Mouse (Mus musculus) myocyte (in vitro differentiated cells): ENCODE data around the gene Diaph2.

Experiments used
- CEBPB ChIP-seq: IDR thresholded peaks from 2 replicates; pipeline ENCODE4 v1.6.1; 2011; ENCODE audit warnings: mild to moderate bottlenecking, moderate library complexity; ENCODE audit not compliant: poor library complexity, insufficient read depth, severe bottlenecking
- E2F4 ChIP-seq: IDR thresholded peaks from one replicate; pipeline ENCODE4 v1.6.1; 2011; ENCODE audit warnings: mild to moderate bottlenecking, control low read depth, moderate library complexity; ENCODE audit not compliant: insufficient read depth
- MAX ChIP-seq: IDR thresholded peaks from one replicate; pipeline ENCODE4 v1.6.1; 2011; ENCODE audit warnings: low read depth, mild to moderate bottlenecking, control low read depth
- MYOD1 ChIP-seq, 3 experiments: IDR thresholded peaks; one replicate each; pipeline ENCODE4 v1.6.1; 2011; ENCODE audit warnings: control low read depth in 2 of 3, low read depth in 2 of 3, mild to moderate bottlenecking in 2 of 3, moderate library complexity in 1 of 3; ENCODE audit not compliant: insufficient read length in 2 of 3, control insufficient read depth in 1 of 3
- POLR2A ChIP-seq: IDR thresholded peaks from one replicate; pipeline ENCODE4 v1.6.1; 2011; ENCODE audit warnings: low read depth, mild to moderate bottlenecking, control low read depth, moderate library complexity; ENCODE audit not compliant: insufficient read length
- POLR2AphosphoS2 ChIP-seq: IDR thresholded peaks from one replicate; pipeline ENCODE4 v1.6.1; 2011; ENCODE audit warnings: low read depth, control low read depth; ENCODE audit not compliant: insufficient read length
- SRF ChIP-seq: IDR thresholded peaks from one replicate; pipeline ENCODE4 v1.6.1; 2011; ENCODE audit warnings: low read depth; ENCODE audit not compliant: control insufficient read depth, insufficient read length
- TCF12 ChIP-seq: IDR thresholded peaks from one replicate; pipeline ENCODE4 v1.6.1; 2011; ENCODE audit warnings: mild to moderate bottlenecking, control low read depth; ENCODE audit not compliant: poor library complexity, insufficient read depth, severe bottlenecking
- TCF3 ChIP-seq: IDR thresholded peaks from one replicate; pipeline ENCODE4 v1.6.1; 2011; ENCODE audit warnings: low read depth, control low read depth; ENCODE audit not compliant: insufficient read length

DNA sequence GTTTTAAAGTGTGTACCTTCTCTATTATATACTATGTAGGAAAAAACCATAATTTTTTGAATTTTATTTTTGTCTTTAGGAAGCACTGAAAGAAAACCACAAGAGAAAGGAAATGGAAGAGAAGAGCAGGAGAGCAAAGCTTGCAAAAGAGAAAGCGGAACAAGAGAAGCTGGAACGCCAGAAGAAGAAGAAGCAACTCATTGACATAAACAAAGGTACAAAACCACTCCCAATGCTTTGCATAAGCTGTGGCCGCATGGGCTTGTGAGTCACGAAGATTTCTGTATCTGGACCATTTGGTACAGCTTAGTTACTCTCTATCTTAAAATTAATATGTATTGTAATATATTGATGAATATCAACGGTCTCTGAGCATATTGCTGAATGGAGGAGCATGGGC, 540.2 kb downstream of the Diaph2 start:
- TF ChIP-seq TCF12 (no peak), MAX (no peak), POLR2AphosphoS2 (no peak), POLR2A (no peak), TCF3 (no peak), MYOD1 (IDR thresholded peaks at IDR 0.05; ENCODE audit: control insufficient read depth in 1 of 3, insufficient read length in 2 of 3, low read depth in 2 of 3) (no peak), CEBPB (no peak), SRF (no peak), E2F4 (no peak)
